Mouse (Mus musculus): Measurements from ENCODE around the gene Ncoa5.

The Ncoa5 gene

DNA sequence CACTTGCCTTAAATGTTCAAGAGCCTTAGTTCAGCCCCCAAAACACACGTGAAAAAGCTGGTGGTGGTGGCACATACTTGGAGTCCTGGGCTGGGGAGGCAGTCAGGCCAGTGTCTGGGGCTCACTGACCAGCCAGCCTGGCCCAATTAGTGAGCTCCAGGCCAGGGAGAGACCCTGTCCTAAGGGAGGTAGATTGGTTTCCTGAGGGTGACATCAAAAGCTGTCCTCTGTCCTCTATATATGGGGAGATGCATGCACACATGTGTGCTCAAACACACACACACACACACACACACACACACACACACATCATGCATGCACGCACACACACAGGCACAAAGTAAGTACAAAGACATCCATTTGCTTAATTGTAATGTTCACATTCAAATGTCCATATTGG, 9.1 kb upstream of the Ncoa5 start:
- no peak for DNase-seq

DNA sequence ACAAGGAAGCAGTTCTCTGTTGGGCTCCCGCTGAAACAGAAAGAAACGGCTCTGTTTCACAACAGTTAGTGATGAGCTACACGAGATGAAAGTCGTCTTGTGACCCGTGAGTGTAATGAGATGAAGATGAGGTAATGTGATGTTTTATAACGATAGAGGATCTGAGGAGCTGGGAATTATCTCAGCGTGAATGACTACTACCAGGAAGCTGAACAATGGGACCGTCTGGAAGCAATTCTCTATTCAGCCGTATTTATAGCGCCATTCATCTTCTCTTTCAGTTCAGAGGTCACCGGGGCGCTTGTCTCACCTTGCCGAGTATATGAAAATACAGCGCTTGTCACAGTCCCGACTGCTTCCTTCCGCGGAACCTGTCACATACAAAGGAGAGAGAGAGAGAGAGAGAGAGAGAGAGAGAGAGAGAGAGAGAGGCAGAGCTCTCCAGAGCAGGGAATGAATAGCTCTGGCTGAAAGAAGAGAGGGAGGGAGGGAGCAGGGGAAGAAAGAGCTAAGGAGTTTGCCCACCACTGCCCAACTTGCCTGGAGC, 8.5 kb upstream of the Ncoa5 start:
- no peak for DNase-seq

DNA sequence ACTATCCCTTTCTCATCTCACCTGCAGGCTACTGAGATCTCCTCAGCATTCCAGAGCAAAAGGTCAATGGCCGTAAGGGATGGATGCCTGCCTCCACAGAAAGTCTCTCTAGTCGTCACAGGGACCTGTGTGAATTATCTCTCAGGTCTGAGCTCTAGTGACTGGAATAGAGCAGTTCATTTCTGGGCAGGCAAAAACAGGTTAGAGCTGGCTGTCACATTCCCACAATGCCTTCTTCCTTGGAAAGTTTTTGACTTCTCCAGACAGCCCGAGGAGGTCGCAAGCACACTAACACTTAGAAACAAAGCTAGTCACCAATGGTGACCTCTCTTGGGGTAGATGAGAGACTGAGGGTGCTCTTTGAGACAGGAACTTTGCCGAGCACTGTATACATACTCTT, 7.5 kb upstream of the Ncoa5 start:
- no peak for DNase-seq

DNA sequence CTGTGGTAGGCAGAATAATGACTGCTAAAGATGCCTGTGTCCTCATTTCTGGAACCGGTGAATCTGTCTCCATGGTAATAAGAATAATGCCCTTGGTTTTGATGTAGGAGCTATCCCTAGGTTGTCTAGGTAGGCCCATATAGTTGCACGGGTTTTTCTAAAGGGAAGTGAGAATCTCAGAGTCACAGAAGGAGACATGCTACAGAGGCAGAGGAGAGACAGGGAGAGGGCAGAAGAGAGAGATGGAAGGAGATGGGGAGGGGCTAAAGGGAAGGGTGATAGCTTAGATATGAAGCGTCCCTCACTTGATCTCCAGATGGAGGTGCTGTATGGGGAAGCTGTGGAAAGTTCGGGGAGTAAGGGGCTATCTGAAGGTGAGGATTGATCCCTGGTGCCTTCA, 2.7 kb upstream of the Ncoa5 start:
- DNase-seq = no peak

GRCm38 (mm10) chr2:165035058-165035431, 378 bp upstream of the Ncoa5 start:
- DNase-seq = no peak

DNA sequence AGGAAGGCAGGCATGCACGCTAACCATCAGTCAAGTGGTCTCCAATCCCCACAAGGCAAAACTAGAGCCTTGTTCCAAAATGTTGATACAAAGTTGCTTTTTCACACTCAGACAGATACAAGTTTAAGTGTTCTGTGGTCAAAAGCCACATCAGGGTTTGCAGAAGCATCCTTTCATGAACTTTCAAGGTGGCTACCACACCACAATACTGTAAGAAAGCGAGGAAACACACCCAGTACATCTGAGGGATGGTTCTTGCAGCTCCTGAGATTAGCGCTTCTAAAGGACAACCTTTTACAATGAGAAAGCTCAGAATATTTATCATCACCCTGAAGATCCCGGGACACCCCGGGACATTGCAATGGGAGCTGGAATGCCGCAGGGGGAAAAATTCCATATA, 1.4 kb downstream of the Ncoa5 start:
- DNase-seq = no peak

GRCm38 (mm10) chr2:165032533-165032932, 2.1 kb downstream of the Ncoa5 start:
- DNase-seq = no peak

GRCm38 (mm10) chr2:165027163-165027562, 7.5 kb downstream of the Ncoa5 start:
- no peak for DNase-seq

DNA sequence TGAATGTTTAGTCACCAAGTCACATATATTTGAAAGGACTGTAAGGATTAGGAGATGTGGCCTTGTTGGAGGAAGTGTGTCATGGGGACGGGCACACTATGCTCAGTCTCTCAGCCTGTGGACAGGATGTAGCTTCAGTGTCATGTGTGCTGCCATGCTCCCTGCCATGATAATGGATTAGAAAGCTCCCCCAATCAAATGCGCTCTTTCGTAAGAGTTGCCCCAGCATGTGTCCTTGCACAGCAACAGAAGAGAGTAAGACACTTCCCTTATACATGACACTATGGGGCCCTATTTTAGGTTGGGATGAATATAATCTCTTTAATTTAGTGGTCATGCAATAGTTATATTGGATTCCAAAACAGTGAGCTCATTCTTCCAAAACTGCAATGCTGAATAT, 14.2 kb downstream of the Ncoa5 start:
- DNase-seq = no peak

DNA sequence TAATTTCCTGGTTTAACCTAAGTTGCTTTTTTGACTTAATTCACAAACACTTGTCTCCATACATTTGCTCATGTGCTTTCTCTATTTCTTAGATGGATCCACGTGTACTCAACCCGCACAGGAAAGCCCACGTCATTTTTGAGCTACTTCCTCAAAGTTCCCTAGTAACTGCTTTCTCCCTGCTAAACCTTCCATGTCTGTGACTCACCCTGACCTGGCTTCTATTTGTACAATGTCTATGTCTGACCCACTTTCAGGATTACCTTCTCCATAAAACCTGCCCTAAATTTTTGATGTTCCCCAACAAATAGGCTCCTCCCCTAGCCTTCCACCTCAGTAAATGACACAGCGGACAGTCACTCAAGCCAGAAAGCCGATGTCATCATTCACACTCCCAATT, 19.7 kb downstream of the Ncoa5 start:
- no peak for DNase-seq

- no peak for DNase-seq
These were observed 24.3 kb downstream of the Ncoa5 start for GRCm38 (mm10) chr2:165010351-165010750.

- DNase-seq = no peak
These were observed 25.1 kb downstream of the Ncoa5 start for GRCm38 (mm10) chr2:165009581-165009980.

DNA sequence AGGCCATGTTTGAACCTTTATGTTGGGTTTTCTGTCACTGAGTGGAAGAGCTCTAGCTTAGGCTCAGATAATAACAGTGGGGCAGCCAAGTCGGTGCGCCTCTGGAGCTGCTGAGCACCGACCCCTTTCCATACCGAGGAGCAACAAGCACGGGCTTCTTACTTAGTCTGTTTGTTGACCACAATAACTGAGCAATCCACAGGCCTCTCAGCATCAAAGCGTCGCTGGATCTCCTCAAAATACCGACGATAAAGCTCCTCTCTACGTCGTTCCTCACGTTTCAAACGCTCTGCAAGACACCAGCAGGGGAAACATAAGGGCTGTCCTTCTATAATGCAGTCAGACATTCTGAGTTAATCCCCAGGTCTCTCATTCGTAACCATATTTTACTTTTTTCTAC, 25.5 kb downstream of the Ncoa5 start:
- DNase-seq = no peak

- DNase-seq = no peak
These were observed 26.7 kb downstream of the Ncoa5 start for GRCm38 (mm10) chr2:165007986-165008385.

- no peak for DNase-seq
These were observed 27.9 kb downstream of the Ncoa5 start for GRCm38 (mm10) chr2:165006813-165007212.

DNA sequence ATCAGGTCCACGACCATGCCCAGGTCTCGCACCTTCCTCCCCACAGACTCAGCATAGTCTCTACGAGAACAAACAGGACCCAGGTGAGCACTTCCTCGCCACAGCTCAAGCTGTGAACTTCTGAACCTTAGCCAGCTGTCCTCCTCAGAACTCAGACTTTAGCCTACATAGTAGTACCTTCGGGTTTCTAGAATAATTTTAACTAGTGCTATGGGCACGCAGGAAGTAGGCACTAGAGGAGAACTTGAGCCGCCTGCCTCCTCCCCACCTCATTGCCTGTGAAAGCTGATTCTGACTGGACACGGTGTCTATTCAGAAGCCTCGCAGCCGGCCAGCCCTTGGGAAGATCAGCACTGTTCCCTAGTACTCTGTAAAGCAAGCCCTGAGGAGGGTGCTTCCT, 30.4 kb downstream of the Ncoa5 start:
- DNase-seq = no peak

GRCm38 (mm10) chr2:165003108-165003507, 31.6 kb downstream of the Ncoa5 start:
- DNase-seq = peak; percentile 27

DNA sequence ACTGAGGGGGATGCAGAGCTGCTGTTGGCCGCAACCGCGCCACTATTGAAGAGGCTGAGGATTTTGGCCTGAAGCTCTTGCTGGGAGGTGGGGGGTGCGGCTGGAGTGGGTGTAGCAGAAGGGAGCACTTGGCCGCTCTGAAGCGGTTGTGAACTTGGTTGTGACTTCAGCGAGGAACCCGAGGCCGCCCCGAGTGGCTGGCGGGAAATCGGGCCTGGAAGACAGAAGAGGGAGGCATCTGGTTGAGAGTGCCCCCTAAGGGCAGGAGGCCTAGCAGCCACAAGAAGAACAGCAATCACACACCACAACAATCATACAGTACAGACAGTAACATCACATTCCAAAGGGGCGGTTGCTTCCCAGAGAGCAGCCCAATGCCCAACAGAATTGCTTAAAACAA, 32.7 kb downstream of the Ncoa5 start:
- DNase-seq = peak; percentile 36

DNA sequence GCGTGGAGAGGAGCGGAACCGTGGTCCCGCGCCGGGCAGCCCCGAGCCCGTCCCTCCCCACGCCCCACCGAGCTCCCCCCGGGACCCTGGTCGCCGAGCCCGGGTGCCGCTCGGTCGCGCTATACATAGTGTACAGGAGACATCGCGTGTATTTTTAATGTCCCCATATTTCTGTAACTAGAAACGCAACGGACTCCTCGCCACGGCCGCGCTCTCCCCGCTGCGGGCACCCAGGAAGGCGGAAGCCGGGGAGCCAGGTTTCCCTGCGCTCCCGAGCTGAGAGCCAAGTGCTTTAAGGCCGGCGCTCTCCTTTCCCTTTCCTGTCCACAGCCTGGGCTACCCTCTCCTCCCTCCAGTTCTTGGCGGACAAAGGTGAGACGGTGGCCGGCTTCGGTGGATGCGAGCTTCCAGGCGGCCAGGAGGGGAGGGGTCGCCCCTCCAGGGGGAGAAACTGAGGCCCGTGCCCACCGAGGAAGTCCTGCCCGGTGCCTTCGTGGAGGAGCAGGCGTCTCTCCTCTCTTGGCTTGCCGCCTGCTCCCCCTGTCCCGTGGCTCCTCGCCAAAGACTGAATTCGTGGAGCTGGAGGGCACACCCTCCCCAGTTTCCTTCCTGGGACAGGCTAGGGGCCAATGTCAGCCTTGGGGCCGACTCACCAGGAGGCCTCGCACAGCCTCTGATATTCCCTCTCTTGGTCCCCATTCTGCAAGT, 36.8 kb downstream of the Ncoa5 start:
- DNase-seq = peak; percentile 57

DNA sequence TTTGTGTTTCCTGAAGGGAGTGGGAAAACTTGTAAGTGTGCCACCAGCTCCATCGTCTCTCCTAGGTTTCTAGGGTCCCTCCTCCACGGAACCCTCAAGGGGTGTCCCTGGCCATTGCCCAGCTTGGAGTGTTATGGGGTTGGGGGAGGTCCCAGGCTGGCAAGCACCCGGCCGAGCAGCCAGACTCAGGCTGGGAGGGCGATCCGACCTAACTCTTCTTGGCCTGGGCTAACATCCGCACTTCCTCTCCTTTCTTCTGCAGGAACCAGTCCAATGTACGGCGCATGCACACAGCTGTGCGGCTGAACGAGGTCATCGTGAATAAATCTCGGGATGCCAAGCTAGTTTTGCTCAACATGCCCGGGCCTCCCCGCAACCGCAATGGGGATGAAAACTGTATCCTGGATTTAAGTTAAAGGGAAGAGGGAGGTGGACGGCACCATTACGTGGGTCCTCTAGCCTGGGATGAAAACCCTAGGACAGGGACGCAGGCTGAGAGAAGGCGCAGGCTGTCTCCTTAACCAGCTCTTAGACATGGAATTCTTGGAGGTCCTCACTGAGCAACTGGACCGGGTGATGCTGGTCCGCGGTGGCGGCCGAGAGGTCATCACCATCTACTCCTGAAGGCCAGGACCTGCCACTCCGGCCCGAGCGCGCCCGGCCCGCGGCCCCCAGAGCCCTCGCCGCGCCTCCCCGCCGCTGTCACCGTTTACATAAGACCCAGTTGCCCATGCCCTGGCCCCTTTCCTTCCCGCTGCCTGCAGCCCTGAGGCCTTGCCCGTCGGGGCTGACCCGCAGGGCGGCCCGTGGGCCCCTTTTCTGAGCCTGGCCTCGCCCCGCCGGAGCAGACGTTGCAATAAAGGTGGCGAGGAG, 37.6 kb downstream of the Ncoa5 start:
- peak; percentile 44 for DNase-seq

GRCm38 (mm10) chr2:164995976-164996375, 38.7 kb downstream of the Ncoa5 start:
- DNase-seq = peak; percentile 56

- DNase-seq = peak; percentile 60
These were observed 39.8 kb downstream of the Ncoa5 start for GRCm38 (mm10) chr2:164994659-164995428.

DNA sequence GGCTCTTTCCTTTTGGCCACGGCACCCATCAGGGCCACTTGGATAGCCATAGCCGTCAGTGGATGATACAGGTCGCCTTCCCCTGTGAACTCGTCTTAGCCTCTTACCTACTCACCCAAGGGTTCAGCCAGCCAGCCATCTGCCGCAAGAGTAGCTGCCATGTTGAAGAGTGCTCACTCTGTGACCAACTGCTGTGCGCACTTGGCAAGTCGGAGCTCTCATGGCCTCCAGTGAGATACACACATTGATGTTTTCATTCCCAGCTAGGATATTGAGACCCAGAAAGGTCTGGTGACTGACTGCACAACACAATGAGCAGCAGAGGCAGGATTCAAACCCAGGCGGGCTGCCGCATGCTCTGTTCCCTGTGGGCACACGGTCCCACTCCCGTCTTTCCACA, 40.5 kb downstream of the Ncoa5 start:
- DNase-seq = peak; percentile 72

Measured in cerebellum, adult 11-12 months (tissue).